Mouse (Mus musculus) small intestine, adult 2 months (tissue): ENCODE results near the gene Ncoa3. TPM values are rescaled to one million over a fixed set of nuclear protein-coding genes. Genes with fewer than 3 reads are reported as not detected.
A peak's percentile ranks its signal among the peaks of the same experiment; 100 is the strongest.

ENCODE experiments used
- H3K27ac ChIP-seq: fragments of 200-500 bp; 2 replicates; pipeline ENCODE4 v1.5.1; 2012; ENCODE audit warnings: low read depth, low read length, control low read depth, inconsistent platforms; ENCODE audit not compliant: insufficient read depth
- H3K27me3 ChIP-seq: fragments of 200-500 bp; 2 replicates; pipeline ENCODE4 v1.6.1; 2012; ENCODE audit warnings: mild to moderate bottlenecking, moderate library complexity, low read length, inconsistent platforms; ENCODE audit not compliant: control insufficient read depth, insufficient read depth
- H3K36me3 ChIP-seq: fragments of 200-500 bp; 2 replicates; pipeline ENCODE4 v1.6.1; 2012; ENCODE audit warnings: mild to moderate bottlenecking, low read length, control low read depth, inconsistent platforms; ENCODE audit not compliant: control insufficient read depth, insufficient read depth
- H3K4me1 ChIP-seq: fragments of 200-500 bp; 2 replicates; pipeline ENCODE4 v1.6.1; 2012; ENCODE audit warnings: low read length, inconsistent platforms, mixed read lengths; ENCODE audit not compliant: control insufficient read depth, insufficient read depth, insufficient read length
- H3K4me3 ChIP-seq: fragments of 200-500 bp; 2 replicates; pipeline ENCODE4 v1.5.1; 2012; ENCODE audit warnings: low read depth, mild to moderate bottlenecking, control low read depth, inconsistent platforms, low read length, moderate library complexity
- CTCF ChIP-seq: fragments of 200-500 bp; IDR thresholded peaks from 2 replicates; pipeline ENCODE4 v1.5.1; 2012; ENCODE audit warnings: low read depth, mild to moderate bottlenecking, control low read depth, inconsistent platforms, low read length, moderate library complexity, mixed read lengths; ENCODE audit not compliant: insufficient replicate concordance, insufficient read length; ENCODE audit errors: extremely low read depth
- POLR2A ChIP-seq: fragments of 200-500 bp; IDR thresholded peaks from 2 replicates; pipeline ENCODE4 v1.6.1; 2012; ENCODE audit warnings: low read depth, mild to moderate bottlenecking, control low read depth, inconsistent platforms, low read length, moderate library complexity
- WGBS: fragments of 180-500 bp; shearing (Covaris S2); methylation state at CpG from one replicate; pipeline ENCODE4 v1.1.7; 2018; 5-methylcytosine and 5-hydroxymethylcytosine counted together
- polyA plus RNA-seq: library from polyadenylated mRNA; depleted of rRNA; stranded (reverse); fragments of >200 nt; gene quantifications from 2 replicates; pipeline ENCODE4 v1.2.3, GENCODE M21; 2012

Ncoa3 gene
- polyA plus RNA-seq, 1 experiment = 20.1 TPM

DNA sequence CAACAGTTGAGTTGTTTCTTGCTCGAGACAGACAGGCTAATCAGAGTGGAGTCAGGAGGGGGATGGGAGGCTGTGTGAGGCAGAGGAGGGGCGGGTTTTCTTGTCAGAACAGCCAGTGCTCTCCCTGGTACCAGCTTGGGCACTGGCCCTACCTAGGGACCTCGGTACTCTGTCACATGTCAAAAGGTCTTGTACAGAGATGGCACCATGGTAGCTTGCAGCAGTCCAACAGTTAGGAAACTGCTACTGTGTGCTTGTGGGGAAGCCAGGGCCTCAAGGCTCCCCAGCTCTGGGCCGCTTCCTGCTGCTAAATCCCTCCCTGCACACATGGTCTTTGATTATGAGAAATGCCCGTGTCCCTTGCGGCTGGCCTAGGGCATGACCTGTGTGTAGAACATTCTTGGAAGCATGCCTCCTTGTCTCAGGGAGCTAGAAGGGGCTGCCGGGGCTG, 97.7 kb downstream of the Ncoa3 start:
- Histone ChIP-seq H3K36me3 (peaks cover 24% of the 10 kb centered on the region), H3K4me3 (no peak overlapping the region), H3K27me3 (no peaks in the 10 kb centered on the region), H3K27ac (no peak overlapping the region), H3K4me1 (no peaks in the 10 kb centered on the region; the same call in 1 of the 2 replicates)
- no peak for TF ChIP-seq CTCF
- TF ChIP-seq POLR2A = no peak
- WGBS = 63% methylated on average over 7 of the region's 7 CpGs

- TF ChIP-seq CTCF = no peak
- no peak for TF ChIP-seq POLR2A
- Histone ChIP-seq H3K27me3 (no peaks in the 10 kb centered on the region), H3K27ac (no peak overlapping the region), H3K4me3 (no peak overlapping the region), H3K36me3 (peaks cover 25% of the 10 kb centered on the region), H3K4me1 (no peaks in the 10 kb centered on the region)
These were observed 99.2 kb downstream of the Ncoa3 start for GRCm38 (mm10) chr2:166091599-166091998.

DNA sequence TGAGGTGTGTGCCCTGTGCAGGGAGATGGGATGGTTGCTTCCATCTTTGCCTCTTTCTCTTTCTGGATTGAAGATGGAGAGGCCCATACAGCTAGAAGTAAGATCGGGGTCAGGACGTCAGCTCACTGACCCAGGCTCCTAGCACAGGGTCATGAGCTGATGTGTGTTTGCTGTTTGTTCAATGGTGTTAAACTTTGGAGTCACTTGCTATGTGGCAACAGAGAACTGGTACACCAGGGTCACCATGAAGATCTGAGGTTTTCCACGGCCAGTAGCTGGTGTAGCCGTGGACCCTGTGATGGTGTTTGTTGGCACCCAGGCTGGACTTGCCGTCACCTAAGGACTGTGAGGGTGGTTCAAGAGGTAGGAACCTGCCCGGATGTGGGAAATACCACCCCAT, 100.0 kb downstream of the Ncoa3 start:
- no peak for TF ChIP-seq POLR2A
- WGBS = 91% methylated on average over 6 of the region's 6 CpGs
- Histone ChIP-seq H3K4me3 (no peak overlapping the region), H3K4me1 (no peaks in the 10 kb centered on the region), H3K27me3 (no peaks in the 10 kb centered on the region), H3K27ac (no peak overlapping the region), H3K36me3 (peaks cover 23% of the 10 kb centered on the region)

DNA sequence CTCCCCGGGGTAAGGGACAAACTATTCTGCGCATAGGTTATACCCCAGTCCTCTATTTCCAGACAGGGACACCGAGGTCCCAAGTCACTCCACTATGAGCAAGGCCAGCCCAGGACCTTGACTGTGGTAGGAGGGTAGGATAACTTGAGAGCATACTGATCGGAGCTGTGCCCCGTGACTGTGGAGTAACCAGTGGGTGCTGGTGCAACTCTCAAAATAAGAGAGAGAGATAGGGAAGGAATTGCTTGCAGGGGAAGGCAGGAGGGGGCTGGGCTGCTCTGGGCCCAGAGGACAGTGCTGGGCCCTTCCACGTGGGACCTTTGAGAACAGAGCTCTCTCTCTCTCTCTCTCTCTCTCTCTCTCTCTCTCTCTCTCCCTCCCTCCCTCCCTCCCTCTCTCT, 103.9 kb downstream of the Ncoa3 start:
- TF ChIP-seq CTCF = no peak
- no peak for TF ChIP-seq POLR2A
- no peak overlapping the region for H3K27ac ChIP-seq
- no peaks in the 10 kb centered on the region for H3K27me3 ChIP-seq
- H3K4me3 ChIP-seq = no peak overlapping the region
- no peaks in the 10 kb centered on the region for H3K4me1 ChIP-seq
- WGBS = 96% methylated on average over 6 of the region's 6 CpGs
- H3K36me3 ChIP-seq = peaks cover 13% of the 10 kb centered on the region

- H3K36me3 ChIP-seq = peaks cover 13% of the 10 kb centered on the region
- no peaks in the 10 kb centered on the region for H3K27me3 ChIP-seq
- no peak overlapping the region for H3K27ac ChIP-seq
- WGBS = 96% methylated on average over 1 of the region's 1 CpGs
- TF ChIP-seq CTCF (peak; percentile 35; the same call in 1 of the 2 replicates), POLR2A (no peak)
- H3K4me3 ChIP-seq = no peak overlapping the region
- no peaks in the 10 kb centered on the region for H3K4me1 ChIP-seq
These were observed 104.4 kb downstream of the Ncoa3 start for GRCm38 (mm10) chr2:166096834-166097233.

GRCm38 (mm10) chr2:166097443-166098291, 105.2 kb downstream of the Ncoa3 start:
- WGBS = 81% methylated on average over 18 of the region's 18 CpGs
- H3K4me1 ChIP-seq = no peaks in the 10 kb centered on the region

DNA sequence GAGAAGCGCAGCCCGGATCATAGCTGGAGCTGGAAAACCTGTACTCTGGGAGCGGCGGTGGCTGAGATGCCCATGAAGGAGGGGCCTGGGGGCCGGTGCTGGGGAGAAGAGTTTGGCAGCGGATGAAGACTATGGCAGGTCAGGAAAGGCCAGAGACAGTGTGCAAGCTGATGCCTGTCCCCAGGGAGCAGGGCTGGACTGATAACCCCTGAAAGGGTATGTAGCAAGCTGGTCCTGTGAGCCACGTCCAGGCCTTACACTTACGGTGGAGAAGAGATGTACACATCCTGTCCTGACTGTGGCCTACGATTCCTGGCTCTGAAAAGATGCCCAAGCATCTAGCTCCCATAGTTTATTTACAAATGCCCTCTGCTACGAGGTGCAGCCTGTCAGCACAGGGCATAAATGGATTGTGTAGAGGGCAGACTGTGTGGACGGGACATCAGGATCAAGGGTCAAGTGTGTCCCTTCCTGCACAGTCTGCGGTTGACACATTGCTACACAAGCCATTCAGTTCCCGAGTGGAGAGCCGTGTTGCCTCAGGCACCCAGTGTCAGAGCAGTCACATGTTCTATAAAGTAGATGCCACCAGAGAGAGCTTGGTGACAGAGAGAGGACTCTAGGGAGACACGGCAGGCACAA, 106.0 kb downstream of the Ncoa3 start:
- WGBS = 75% methylated on average over 15 of the region's 15 CpGs
- no peaks in the 10 kb centered on the region for H3K4me1 ChIP-seq
- H3K27ac ChIP-seq = no peak overlapping the region
- peaks cover 5% of the 10 kb centered on the region; the same call in 1 of the 2 replicates for H3K36me3 ChIP-seq
- TF ChIP-seq CTCF (no peak), POLR2A (no peak)
- H3K27me3 ChIP-seq = no peaks in the 10 kb centered on the region
- H3K4me3 ChIP-seq = no peak overlapping the region

More at GRCm38 (mm10) chr2:166097443-166098291, 105.2 kb downstream of the Ncoa3 start:
- no peaks in the 10 kb centered on the region for H3K27me3 ChIP-seq
- H3K27ac ChIP-seq = no peak overlapping the region
- no peak overlapping the region for H3K4me3 ChIP-seq
- TF ChIP-seq CTCF (peak; percentile 49; the same call in 1 of the 2 replicates), POLR2A (no peak)
- peaks cover 10% of the 10 kb centered on the region for H3K36me3 ChIP-seq
